Mouse (Mus musculus) MEL (cell line): Measurements from ENCODE around the gene Clec16a. TPM values are rescaled to one million over a fixed set of nuclear protein-coding genes. Genes with fewer than 3 reads are reported as not detected.
A peak's percentile ranks its signal among the peaks of the same experiment; 100 is the strongest.

ENCODE experiments used
- DNase-seq: peaks from one replicate; pipeline ENCODE4 v3.0.0; 2011; ENCODE audit warnings: low read depth, low spot score
- H3K27ac ChIP-seq: 2 replicates; pipeline ENCODE4 v1.5.1; 2012; ENCODE audit warnings: low read depth, mild to moderate bottlenecking, control low read depth, low read length, moderate library complexity; ENCODE audit not compliant: control insufficient read depth
- H3K27me3 ChIP-seq, 2 experiments: fragments of 150-350 bp in 1 of 2; sonication (generic) in 1 of 2; 2 replicates each; pipeline ENCODE4 v1.6.1; 2012; ENCODE audit warnings: low read length in 2 of 2, mild to moderate bottlenecking in 2 of 2, improper control_type of control experiment in 1 of 2, moderate library complexity in 1 of 2; ENCODE audit not compliant: insufficient read depth in 2 of 2, control insufficient read depth in 1 of 2
- H3K36me3 ChIP-seq, 2 experiments: 2 replicates each; pipeline ENCODE4 v1.6.1; 2012 to 2014; ENCODE audit warnings: low read length in 2 of 2, improper control_type of control experiment in 1 of 2, inconsistent platforms in 1 of 2, mild to moderate bottlenecking in 1 of 2; ENCODE audit not compliant: insufficient read depth in 2 of 2, control insufficient read depth in 1 of 2
- H3K4me1 ChIP-seq, 2 experiments: fragments of 150-350 bp in 1 of 2; sonication (generic) in 1 of 2; 2 replicates each; pipeline ENCODE4 v1.6.1; 2012; ENCODE audit warnings: low read length in 2 of 2, improper control_type of control experiment in 1 of 2, mild to moderate bottlenecking in 1 of 2; ENCODE audit not compliant: insufficient read depth in 2 of 2, control insufficient read depth in 1 of 2
- H3K4me3 ChIP-seq, 2 experiments: fragments of 150-350 bp in 1 of 2; sonication (generic) in 1 of 2; 2 replicates each; pipeline ENCODE4 v1.5.1; 2012; ENCODE audit warnings: low read depth in 2 of 2, low read length in 2 of 2, mild to moderate bottlenecking in 2 of 2, moderate library complexity in 2 of 2, control low read depth in 1 of 2, improper control_type of control experiment in 1 of 2; ENCODE audit not compliant: control insufficient read depth in 1 of 2, insufficient read depth in 1 of 2
- H3K79me2 ChIP-seq: 2 replicates; pipeline ENCODE4 v1.6.1; 2012; ENCODE audit warnings: mild to moderate bottlenecking, low read length, moderate library complexity; ENCODE audit not compliant: control insufficient read depth, poor library complexity, insufficient read depth
- H3K9ac ChIP-seq: 2 replicates; pipeline ENCODE4 v1.6.1; 2012; ENCODE audit warnings: low read depth, mild to moderate bottlenecking, control low read depth, low read length, moderate library complexity; ENCODE audit not compliant: control insufficient read depth, poor library complexity, severe bottlenecking
- H3K9me3 ChIP-seq: fragments of 150-350 bp; sonication (generic); replicated peaks from 2 replicates; pipeline ENCODE4 v1.6.1; 2012; ENCODE audit warnings: mild to moderate bottlenecking, low read length, improper control_type of control experiment, moderate library complexity; ENCODE audit not compliant: insufficient read depth
- BHLHE40 ChIP-seq: IDR thresholded peaks from 2 replicates; pipeline ENCODE4 v1.6.1; 2012; ENCODE audit warnings: low read depth, mild to moderate bottlenecking, inconsistent platforms, low read length, improper control_type of control experiment, borderline replicate concordance
- CHD1 ChIP-seq: IDR thresholded peaks from 2 replicates; pipeline ENCODE4 v1.6.1; 2012; ENCODE audit warnings: low read depth, mild to moderate bottlenecking, inconsistent platforms, low read length, improper control_type of control experiment
- CTCF ChIP-seq, 3 experiments: IDR thresholded peaks in 2 of 3; conservative IDR thresholded peaks in 1 of 3; 2 replicates each; pipeline ENCODE4 v1.5.1; 2011 to 2012; ENCODE audit warnings: low read length in 3 of 3, low read depth in 2 of 3, mild to moderate bottlenecking in 2 of 3, improper control_type of control experiment in 1 of 3, inconsistent platforms in 1 of 3, mixed read lengths in 1 of 3, moderate library complexity in 1 of 3; ENCODE audit not compliant: control insufficient read depth in 1 of 3, insufficient read depth in 1 of 3, poor library complexity in 1 of 3, severe bottlenecking in 1 of 3
- ELF1 ChIP-seq: IDR thresholded peaks from 2 replicates; pipeline ENCODE4 v1.6.1; 2014; ENCODE audit warnings: low read depth, mild to moderate bottlenecking, inconsistent platforms, low read length, improper control_type of control experiment, moderate library complexity
- EP300 ChIP-seq, 2 experiments: IDR thresholded peaks; 2 replicates each; pipeline ENCODE4 v1.6.1; 2011; ENCODE audit warnings: improper control_type of control experiment in 2 of 2, low read length in 2 of 2, low read depth in 1 of 2, mild to moderate bottlenecking in 1 of 2
- GABPA ChIP-seq: IDR thresholded peaks from 2 replicates; pipeline ENCODE4 v1.6.1; 2012; ENCODE audit warnings: low read depth, mild to moderate bottlenecking, inconsistent platforms, low read length, improper control_type of control experiment, moderate library complexity
- GATA1 ChIP-seq: IDR thresholded peaks from 2 replicates; pipeline ENCODE4 v1.6.1; 2011; ENCODE audit warnings: low read depth, low read length, improper control_type of control experiment
- HCFC1 ChIP-seq: IDR thresholded peaks from 2 replicates; pipeline ENCODE4 v1.6.1; 2012; ENCODE audit warnings: low read depth, mild to moderate bottlenecking, inconsistent platforms, low read length, improper control_type of control experiment, moderate library complexity
- JUND ChIP-seq: IDR thresholded peaks from 2 replicates; pipeline ENCODE4 v1.6.1; 2011; ENCODE audit warnings: low read depth, mild to moderate bottlenecking, improper control_type of control experiment, low read length
- KAT2A ChIP-seq: conservative IDR thresholded peaks from 2 replicates; pipeline ENCODE4 v1.6.1; 2012; ENCODE audit warnings: low read depth, low read length, improper control_type of control experiment, inconsistent platforms
- MAFK ChIP-seq: IDR thresholded peaks from 2 replicates; pipeline ENCODE4 v1.6.1; 2011; ENCODE audit warnings: low read depth, mild to moderate bottlenecking, low read length, improper control_type of control experiment, borderline replicate concordance
- MAX ChIP-seq: IDR thresholded peaks from 2 replicates; pipeline ENCODE4 v1.6.1; 2011; ENCODE audit warnings: low read length, improper control_type of control experiment
- MXI1 ChIP-seq: IDR thresholded peaks from 2 replicates; pipeline ENCODE4 v1.6.1; 2011; ENCODE audit warnings: mild to moderate bottlenecking, low read depth, low read length, improper control_type of control experiment
- POLR2AphosphoS5 ChIP-seq: IDR thresholded peaks from 2 replicates; pipeline ENCODE4 v1.6.1; 2012; ENCODE audit warnings: low read depth, borderline replicate concordance, mild to moderate bottlenecking, inconsistent platforms, low read length, moderate library complexity, mixed read lengths
- RAD21 ChIP-seq: IDR thresholded peaks from 2 replicates; pipeline ENCODE4 v1.6.1; 2011; ENCODE audit warnings: mild to moderate bottlenecking, low read depth, low read length, improper control_type of control experiment
- SIN3A ChIP-seq: IDR thresholded peaks from 2 replicates; pipeline ENCODE4 v1.6.1; 2012; ENCODE audit warnings: low read length, improper control_type of control experiment, inconsistent platforms
- TBP ChIP-seq: IDR thresholded peaks from 2 replicates; pipeline ENCODE4 v1.8.0; 2011; ENCODE audit warnings: low read depth, low read length, improper control_type of control experiment
- TCF12 ChIP-seq: IDR thresholded peaks from 2 replicates; pipeline ENCODE4 v1.6.1; 2014; ENCODE audit warnings: low read depth, mild to moderate bottlenecking, inconsistent platforms, low read length, improper control_type of control experiment, moderate library complexity
- USF1 ChIP-seq: IDR thresholded peaks from 2 replicates; pipeline ENCODE4 v1.6.1; 2014; ENCODE audit warnings: low read depth, mild to moderate bottlenecking, inconsistent platforms, low read length, improper control_type of control experiment, moderate library complexity
- ZC3H11A ChIP-seq: IDR thresholded peaks from 2 replicates; pipeline ENCODE4 v1.6.1; 2012; ENCODE audit warnings: low read depth, mild to moderate bottlenecking, inconsistent platforms, low read length, improper control_type of control experiment
- ZKSCAN1 ChIP-seq: IDR thresholded peaks from 2 replicates; pipeline ENCODE4 v1.6.1; 2012; ENCODE audit warnings: low read depth, mild to moderate bottlenecking, inconsistent platforms, low read length, improper control_type of control experiment, moderate library complexity
- ZMIZ1 ChIP-seq: IDR thresholded peaks from 2 replicates; pipeline ENCODE4 v1.6.1; 2012; ENCODE audit warnings: low read depth, mild to moderate bottlenecking, inconsistent platforms, low read length, improper control_type of control experiment, moderate library complexity
- polyA plus RNA-seq, 2 experiments: library from polyadenylated mRNA; stranded (reverse) in 1 of 2; unstranded in 1 of 2; fragments of >175 nt in 1 of 2; fragments of >200 nt in 1 of 2; gene quantifications; 2 replicates each; pipeline versions ENCODE4 v1.2.1 to v1.2.4; 2012; ENCODE audit warnings: low replicate concordance in 2 of 2, low read depth in 1 of 2; ENCODE audit not compliant: insufficient read length in 2 of 2, insufficient read depth in 1 of 2, missing spikeins in 1 of 2
- total RNA-seq: library from RNA; depleted of rRNA; stranded (reverse); fragments of 300-350 nt; gene quantifications from 2 replicates; pipeline ENCODE4 v1.2.3, GENCODE M21; 2012

The Clec16a gene
- total and polyA plus RNA-seq, 3 experiments: 10.4 to 49.3 (median 22.1) TPM

DNA sequence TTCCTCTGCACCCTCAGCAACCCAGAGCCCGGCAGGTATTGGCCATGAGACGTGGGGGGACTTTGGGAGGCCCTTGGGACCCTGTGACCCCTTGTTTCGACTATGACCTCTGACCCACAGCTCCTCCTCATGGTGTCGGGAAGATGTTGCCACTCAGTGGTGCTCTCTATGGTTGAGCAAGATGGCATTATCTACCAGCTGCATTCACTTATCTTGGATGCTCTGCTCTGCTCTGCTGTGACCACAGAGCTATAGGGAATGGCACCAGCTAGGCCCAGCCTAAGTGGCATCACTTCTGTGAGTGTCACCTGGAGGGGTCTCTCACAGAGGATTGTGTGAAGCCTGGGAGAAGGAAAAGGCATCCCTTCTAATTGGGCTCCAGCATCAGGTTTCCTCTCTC lies 186.6 kb downstream of the Clec16a start:
- DNase-seq: no peak
- Histone ChIP-seq H3K4me1 (peaks cover 0 to 18% of the 10 kb centered on the region in 2 experiments; a peak in 3 of 4 replicates), H3K79me2 (no peaks in the 10 kb centered on the region), H3K9ac (no peak overlapping the region), H3K36me3 (peaks cover 0 to 8% of the 10 kb centered on the region in 2 experiments; a peak in 2 of 4 replicates), H3K27me3 (no peaks in the 10 kb centered on the region), H3K4me3 (no peak overlapping the region), H3K27ac (no peak overlapping the region), H3K9me3 (no peaks in the 10 kb centered on the region)
- TF ChIP-seq ELF1: no peak
- no peak for TF ChIP-seq SIN3A
- TF ChIP-seq GATA1: peak; percentile 52
- TF ChIP-seq ZC3H11A: no peak
- no peak for TF ChIP-seq MAFK
- no peak for TF ChIP-seq BHLHE40
- no peak for TF ChIP-seq TBP
- TF ChIP-seq CTCF (IDR thresholded peaks at IDR 0.05 in 2 of 3, conservative IDR thresholded peaks at IDR 0.05 in 1 of 3; ENCODE audit: control insufficient read depth in 1 of 3, insufficient read depth in 1 of 3, low read depth in 2 of 3, low read length in 3 of 3, poor library complexity in 1 of 3, severe bottlenecking in 1 of 3): no peak
- no peak for TF ChIP-seq MAX
- no peak for TF ChIP-seq POLR2AphosphoS5
- no peak for TF ChIP-seq JUND
- no peak for TF ChIP-seq USF1
- no peak for TF ChIP-seq HCFC1
- 0 out of 4 replicates have a peak, but pooled peaks of 1 of the 2 experiments have one; percentile 17 for TF ChIP-seq EP300 (IDR thresholded peaks at IDR 0.05; ENCODE audit: low read depth in 1 of 2, low read length in 2 of 2)
- TF ChIP-seq ZMIZ1: no peak
- TF ChIP-seq GABPA: no peak
- no peak for TF ChIP-seq CHD1
- TF ChIP-seq MXI1: no peak
- peak; percentile 43; the same call in 1 of the 2 replicates for TF ChIP-seq TCF12
- no peak for TF ChIP-seq ZKSCAN1
- TF ChIP-seq RAD21: no peak
- no peak for TF ChIP-seq KAT2A
